Mouse (Mus musculus): ENCODE results near the gene Ager. TPM values are rescaled to one million over a fixed set of nuclear protein-coding genes. Genes with fewer than 3 reads are reported as not detected.

Gene Ager
- polyA plus RNA-seq (2012; rRNA removed), result 12.3 and 15.5 TPM in 2 replicates

DNA sequence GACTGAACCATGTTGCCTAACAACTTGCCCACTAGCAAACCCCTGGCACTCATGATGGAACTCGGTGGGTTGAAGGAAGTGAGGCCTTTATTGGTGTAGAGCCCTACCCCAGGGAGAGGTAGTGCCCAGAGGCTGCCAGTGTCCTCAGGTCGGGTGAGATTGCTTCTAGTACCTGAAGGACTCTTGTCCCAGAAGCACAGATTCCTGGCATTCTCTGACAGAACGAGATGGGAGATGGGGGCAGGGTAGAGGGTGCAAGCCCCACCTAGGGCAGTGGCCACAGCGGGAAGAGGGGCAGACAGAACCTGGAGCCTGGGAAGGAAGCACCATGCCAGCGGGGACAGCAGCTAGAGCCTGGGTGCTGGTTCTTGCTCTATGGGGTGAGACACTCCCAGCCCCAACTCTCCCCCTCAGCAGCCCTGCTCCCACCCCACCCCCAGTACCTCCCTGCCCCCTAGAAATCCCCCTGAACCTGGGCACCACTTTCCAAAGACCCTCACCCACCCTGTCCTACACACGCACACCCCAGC lies at the start of gene Ager:
Ager (plus strand) TSS at position 297 of the 530 bp plus-strand sequence.

DNA sequence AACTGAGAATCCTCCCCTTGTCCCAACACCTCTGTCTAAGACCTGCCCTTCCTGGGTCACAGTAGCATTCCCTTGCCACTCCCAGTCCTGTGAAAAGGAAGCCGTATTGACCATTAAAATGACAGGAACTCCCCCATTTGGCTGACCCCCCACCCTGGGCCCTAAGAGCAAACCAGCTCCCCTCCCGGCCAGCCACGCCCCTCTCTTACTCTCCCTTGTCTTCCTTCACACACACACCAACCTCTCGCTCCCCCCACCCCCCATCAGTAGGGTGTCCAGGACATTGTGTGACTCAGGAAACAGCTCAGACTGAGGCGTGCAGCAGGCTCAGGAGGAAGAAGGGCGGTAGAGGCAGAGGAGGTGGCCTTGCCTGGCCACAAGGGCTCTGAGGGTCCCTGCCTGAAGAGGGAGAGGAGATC lies 33.6 kb upstream of the Ager start, which contains the start of gene Notch4:
Notch4 (plus strand) TSS at position 266 of the 419 bp plus-strand sequence.

DNA sequence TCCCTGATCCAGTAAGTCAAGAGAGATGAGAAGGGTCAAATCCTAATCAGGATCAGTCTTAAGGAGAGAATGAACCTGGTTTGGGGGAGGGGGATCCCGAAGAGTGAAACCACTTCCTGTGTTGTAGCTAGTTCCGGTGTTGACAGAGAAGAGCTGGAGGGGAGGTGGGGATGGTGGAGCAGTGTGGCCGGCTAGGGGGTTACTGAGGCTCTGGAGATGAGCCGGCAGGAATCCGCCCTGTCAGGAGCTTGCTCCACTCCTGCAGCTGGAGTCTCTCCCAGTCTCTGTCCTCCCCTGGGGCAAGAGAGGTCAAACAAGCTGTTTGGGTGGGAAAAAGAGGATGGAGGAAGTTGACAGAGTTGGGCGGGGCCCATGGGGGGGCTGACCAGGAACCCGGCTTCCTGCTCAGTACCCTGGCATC lies 8.0 kb upstream of the Ager start, which contains the start of gene Gpsm3:
Gpsm3 (plus strand) TSS at position 126 of the 421 bp plus-strand sequence.

GRCm38 (mm10) chr17:34591029-34591993 lies 6.4 kb upstream of the Ager start, which contains the start of gene Pbx2:
Gene Pbx2, plus strand, starts transcription at chr17:34591266.

DNA sequence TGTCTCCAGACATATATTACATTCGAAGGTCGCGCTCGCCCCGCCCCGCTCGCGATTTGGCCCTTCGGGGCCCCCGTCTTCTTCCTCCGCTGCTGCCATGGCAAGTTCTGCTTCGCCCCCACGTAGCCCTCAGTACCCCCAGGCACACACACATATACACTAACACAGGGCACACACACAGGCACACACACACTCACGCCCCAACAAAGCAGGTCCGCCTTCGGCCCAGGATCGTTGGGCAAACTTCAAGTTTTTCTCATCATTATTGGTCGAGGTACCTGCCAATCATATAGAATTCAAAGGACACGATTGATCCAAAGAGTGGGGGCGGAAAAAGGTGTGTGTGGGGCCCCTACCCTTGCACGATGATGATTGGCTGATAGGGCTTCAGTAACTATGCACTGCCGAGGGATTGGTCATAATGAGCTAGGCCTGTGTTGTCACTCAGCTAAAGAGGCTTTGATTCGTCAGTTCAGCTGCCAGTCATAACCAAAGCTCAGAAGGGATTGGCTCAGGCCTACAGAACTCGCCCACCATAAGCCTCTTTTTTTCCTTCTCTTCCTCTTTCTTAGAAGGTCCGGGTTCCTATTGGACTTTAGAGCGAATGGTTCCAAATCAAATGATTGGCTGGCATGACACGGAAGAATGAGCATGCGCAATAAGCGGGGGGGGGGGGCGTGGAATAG lies 5.9 kb downstream of the Ager start, which contains the start of gene Rnf5:
Rnf5 (minus strand) TSS at position 316 of the 686 bp plus-strand sequence.

DNA sequence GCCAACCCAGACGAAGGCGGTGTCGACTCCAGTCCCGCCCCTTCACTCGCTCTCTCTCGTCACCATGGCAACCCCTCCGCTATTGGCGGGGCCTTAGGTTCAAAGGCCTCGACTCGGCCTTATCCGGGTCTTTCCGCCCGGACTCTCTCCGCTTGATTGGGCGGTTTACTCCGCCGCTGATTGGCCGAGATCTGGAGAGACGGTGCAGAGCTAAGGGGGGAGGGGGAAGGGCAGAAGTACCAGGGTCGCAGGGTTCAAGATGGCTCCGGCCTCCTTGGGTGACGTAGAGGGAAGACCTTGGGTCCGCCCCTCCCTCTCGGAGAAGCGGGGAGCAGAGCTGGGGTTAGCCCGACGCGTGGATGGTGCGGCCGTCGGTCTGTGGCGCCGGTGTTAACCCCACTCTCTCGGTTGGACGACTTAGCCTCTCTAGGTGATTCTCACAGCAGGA lies 6.4 kb downstream of the Ager start, which contains the start of gene Agpat1:
Agpat1 (plus strand) TSS at position 202 of the 448 bp plus-strand sequence.

DNA sequence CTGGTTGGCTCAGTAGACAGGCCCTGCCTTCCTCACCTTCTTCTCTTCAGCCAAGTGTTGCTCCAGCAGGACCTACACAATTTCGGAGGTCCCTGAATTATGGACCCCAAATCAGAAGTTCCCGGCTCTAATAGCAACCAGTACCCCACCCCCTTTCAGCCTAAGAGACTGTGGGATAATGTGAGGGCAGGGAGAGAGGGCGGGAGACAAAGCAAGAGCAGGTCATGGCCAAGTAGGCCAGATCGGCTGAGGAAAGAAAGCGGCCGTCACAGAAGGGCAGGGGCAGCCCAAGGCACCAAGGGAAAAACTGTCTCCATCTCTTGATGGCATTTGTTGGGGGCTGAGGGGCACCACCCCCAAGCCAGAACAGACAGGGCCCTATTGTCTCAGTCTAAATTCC lies 18.2 kb downstream of the Ager start, which contains the start of gene Egfl8:
Egfl8 (minus strand) TSS at position 101 of the 400 bp plus-strand sequence.

DNA sequence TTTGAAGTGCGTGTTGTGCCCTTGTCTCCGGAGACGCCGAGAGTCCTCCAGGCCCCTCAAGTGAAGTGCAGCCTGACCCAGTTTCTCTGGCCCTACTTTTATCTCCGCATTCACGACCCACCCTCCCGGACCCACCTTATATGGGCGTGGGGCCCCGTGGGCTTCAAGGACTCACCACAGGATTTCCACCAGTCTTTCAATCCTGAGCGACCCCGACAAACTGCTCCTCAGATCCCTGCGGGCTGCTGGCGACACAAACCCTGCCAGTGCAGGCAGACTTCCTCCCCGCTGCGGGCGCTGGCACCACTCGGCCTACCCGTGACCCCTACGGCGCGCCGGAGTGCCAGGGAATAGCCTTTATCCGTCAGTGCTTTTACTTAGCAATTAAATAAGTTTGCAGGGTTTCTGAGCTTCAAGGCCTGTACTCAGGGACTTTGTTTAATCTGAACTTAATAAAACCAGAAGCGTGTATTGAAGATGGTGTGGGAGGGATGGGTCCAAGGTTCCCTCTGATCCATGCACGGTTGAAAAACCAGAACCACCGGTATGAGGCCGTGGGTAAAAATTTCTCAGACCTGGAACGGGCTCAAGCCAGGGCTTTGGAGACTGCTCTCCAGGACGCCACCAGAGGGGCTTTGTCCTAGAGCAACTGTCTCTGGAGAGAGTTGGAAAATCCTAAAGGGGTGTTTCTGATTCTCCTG lies 30.4 kb downstream of the Ager start, which contains the start of gene Ppt2:
Ppt2 (minus strand) TSS at position 568 of the 701 bp plus-strand sequence.

DNA sequence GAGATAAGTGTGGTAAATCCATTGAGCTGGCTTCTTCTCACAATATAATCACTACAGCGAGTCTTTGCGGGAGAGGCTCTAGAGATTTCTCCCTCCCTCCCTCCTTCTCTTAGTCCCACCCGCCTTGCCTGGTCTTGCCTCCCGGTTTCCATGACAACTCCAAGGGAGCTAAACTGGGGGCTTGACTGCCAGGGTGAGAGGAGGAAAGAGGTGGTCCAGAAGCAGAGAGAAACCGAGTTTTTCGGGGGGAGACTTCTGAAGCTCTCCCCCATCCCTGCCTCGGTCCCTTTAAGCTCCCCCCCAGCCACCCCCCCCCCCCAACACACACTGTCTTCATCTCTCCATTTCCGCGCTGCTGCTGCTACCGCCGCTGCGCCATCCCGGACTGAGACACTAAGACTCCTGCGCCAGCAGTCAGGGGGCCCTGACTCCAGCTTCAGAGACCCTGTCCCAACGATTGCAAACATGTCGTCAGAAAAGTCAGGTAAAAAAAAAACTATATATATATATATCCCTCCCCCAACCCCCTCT lies 31.6 kb downstream of the Ager start, which contains the start of gene Prrt1:
Prrt1 (plus strand) TSS at position 313 of the 531 bp plus-strand sequence.

DNA sequence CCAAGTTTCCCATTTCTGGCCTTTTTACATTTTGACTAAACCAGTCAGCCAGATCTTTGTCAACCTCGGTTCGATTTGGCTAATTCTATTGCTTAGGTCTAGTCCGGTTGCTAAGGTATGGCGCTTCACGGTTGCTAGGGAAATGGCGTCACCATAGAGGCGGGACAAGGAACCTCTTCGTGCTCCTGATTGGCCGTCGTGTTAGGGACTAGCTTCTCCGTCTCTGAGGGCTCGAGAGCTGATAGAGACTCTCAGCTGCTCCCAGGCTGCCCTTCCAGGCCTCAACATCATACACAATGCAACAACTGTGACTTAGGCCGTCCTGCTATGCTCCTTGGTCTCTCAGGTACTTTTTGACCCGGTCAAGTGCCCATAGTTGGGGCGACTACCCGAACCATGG lies 46.9 kb downstream of the Ager start, which contains the start of gene Fkbpl:
Fkbpl (plus strand) TSS at position 157 of the 400 bp plus-strand sequence.

GRCm38 (mm10) chr17:34646906-34647787 lies 49.5 kb downstream of the Ager start, which contains the start of gene Atf6b:
Gene Atf6b, plus strand, starts transcription at chr17:34647146.

Other genes with a start within 250 kb of the Ager start
- 0.05 and 0.06 TPM in 2 replicates for gene Btnl2, start 243.0 kb upstream of the Ager start, polyA plus RNA-seq (2012; rRNA removed)
- gene Btnl1, start 220.7 kb upstream of the Ager start, polyA plus RNA-seq (2012; rRNA removed), result not detected in 2 replicates
- 4.8 and 7.0 TPM in 2 replicates for gene BC051142, start 199.0 kb upstream of the Ager start, polyA plus RNA-seq (2012; rRNA removed)
- not detected in 2 replicates for gene Btnl4, start 120.5 kb upstream of the Ager start, polyA plus RNA-seq (2012; rRNA removed)
- gene Btnl6, start 80.5 kb upstream of the Ager start, polyA plus RNA-seq (2012; rRNA removed), result not detected in 2 replicates
- gene Notch4, start 33.6 kb upstream of the Ager start, polyA plus RNA-seq (2012; rRNA removed), result 12.7 and 23.2 TPM in 2 replicates
- 3.7 and 6.2 TPM in 2 replicates for gene Gpsm3, start 8.1 kb upstream of the Ager start, polyA plus RNA-seq (2012; rRNA removed)
- 163 and 174 TPM in 2 replicates for gene Pbx2, start 6.6 kb upstream of the Ager start, polyA plus RNA-seq (2012; rRNA removed)
- 146 and 186 TPM in 2 replicates for gene Rnf5, start 5.8 kb downstream of the Ager start, polyA plus RNA-seq (2012; rRNA removed)
- gene Agpat1, start 6.4 kb downstream of the Ager start, polyA plus RNA-seq (2012; rRNA removed), result 91.7 and 142 TPM in 2 replicates
- 6.8 and 9.5 TPM in 2 replicates for gene Egfl8, start 18.1 kb downstream of the Ager start, polyA plus RNA-seq (2012; rRNA removed)
- 18.8 and 23.6 TPM in 2 replicates for gene Ppt2, start 30.6 kb downstream of the Ager start, polyA plus RNA-seq (2012; rRNA removed)
- gene Prrt1, start 31.7 kb downstream of the Ager start, polyA plus RNA-seq (2012; rRNA removed), result 7.1 and 9.7 TPM in 2 replicates
- gene Fkbpl, start 46.9 kb downstream of the Ager start, polyA plus RNA-seq (2012; rRNA removed), result 5.1 and 6.5 TPM in 2 replicates
- gene Atf6b, start 49.3 kb downstream of the Ager start, polyA plus RNA-seq (2012; rRNA removed), result 59.4 and 71.2 TPM in 2 replicates
- gene Tnxb, start 72.7 kb downstream of the Ager start, polyA plus RNA-seq (2012; rRNA removed), result 0.06 and 0.09 TPM in 2 replicates
- 0.05 and 0.07 TPM in 2 replicates for gene C4b, start 146.0 kb downstream of the Ager start, polyA plus RNA-seq (2012; rRNA removed)
- 0.04 TPM in 2 replicates for gene Cyp21a1, start 206.7 kb downstream of the Ager start, polyA plus RNA-seq (2012; rRNA removed)
- 46.3 and 66.7 TPM in 2 replicates for gene Stk19, start 239.1 kb downstream of the Ager start, polyA plus RNA-seq (2012; rRNA removed)
- gene Dxo, start 239.2 kb downstream of the Ager start, polyA plus RNA-seq (2012; rRNA removed), result 70.9 and 71.2 TPM in 2 replicates

Data from central nervous system, embryonic 11.5 days (tissue).